Mouse (Mus musculus) spleen, adult 2 months (tissue): Measurements from ENCODE around the gene Pinlyp.
A peak's percentile ranks its signal among the peaks of the same experiment; 100 is the strongest.

ENCODE experiments used
- CTCF ChIP-seq: fragments of 200-500 bp; IDR thresholded peaks from 2 replicates; pipeline ENCODE4 v1.5.1; 2011; ENCODE audit warnings: mild to moderate bottlenecking, inconsistent platforms; ENCODE audit not compliant: insufficient read depth, insufficient read length, insufficient replicate concordance; ENCODE audit errors: extremely low read depth
- POLR2A ChIP-seq: fragments of 200-500 bp; IDR thresholded peaks from 2 replicates; pipeline ENCODE4 v1.6.1; 2011; ENCODE audit warnings: low read depth, low read length, inconsistent platforms

GRCm38 (mm10) chr7:24593621-24594308, 47.8 kb upstream of the Pinlyp start:
- TF ChIP-seq CTCF (no peak), POLR2A (peak; percentile 62; the same call in 1 of the 2 replicates)
